Mouse (Mus musculus) CH12.LX (cell line): ENCODE measurements around the gene Arhgap6. TPM values are rescaled to one million over a fixed set of nuclear protein-coding genes. Genes with fewer than 3 reads are reported as not detected.

ENCODE experiments used
- DNase-seq: peaks from one replicate; pipeline ENCODE4 v3.0.0-alpha.2; 2013; ENCODE audit errors: extremely low read depth
- H3K27ac ChIP-seq: 2 replicates; pipeline ENCODE4 v1.5.1; 2012; ENCODE audit warnings: low read depth, mild to moderate bottlenecking, control low read depth, moderate library complexity; ENCODE audit not compliant: insufficient read depth
- H3K27me3 ChIP-seq: replicated peaks from 2 replicates; pipeline ENCODE3; 2012; ENCODE audit warnings: inconsistent platforms
- H3K36me3 ChIP-seq, 2 experiments: replicated peaks in 1 of 2; 2 replicates each; pipeline versions ENCODE3 to v1.6.1; 2012; ENCODE audit warnings: inconsistent platforms in 1 of 2, low read length in 1 of 2, mild to moderate bottlenecking in 1 of 2, mixed read lengths in 1 of 2, moderate library complexity in 1 of 2; ENCODE audit not compliant: control insufficient read depth in 1 of 2, insufficient read depth in 1 of 2
- H3K4me1 ChIP-seq, 2 experiments: 2 replicates each; pipeline ENCODE4 v1.6.1; 2012; ENCODE audit warnings: inconsistent platforms in 1 of 2, moderate library complexity in 1 of 2; ENCODE audit not compliant: insufficient read depth in 2 of 2, control insufficient read depth in 1 of 2
- H3K4me2 ChIP-seq: 2 replicates; pipeline ENCODE4 v1.6.1; 2012; ENCODE audit warnings: low read depth, mild to moderate bottlenecking, control low read depth; ENCODE audit not compliant: poor library complexity, insufficient read depth, severe bottlenecking
- H3K4me3 ChIP-seq, 3 experiments: fragments of 150-350 bp in 1 of 3; sonication (generic) in 1 of 3; replicated peaks in 1 of 3; 2 replicates each; pipeline versions ENCODE3 to v1.5.1; 2011 to 2012; ENCODE audit warnings: low read depth in 2 of 3, low read length in 2 of 3, mild to moderate bottlenecking in 2 of 3, moderate library complexity in 2 of 3, control low read depth in 1 of 3, improper control_type of control experiment in 1 of 3, inconsistent platforms in 1 of 3, mixed read lengths in 1 of 3; ENCODE audit not compliant: poor library complexity in 1 of 3
- H3K79me2 ChIP-seq: replicated peaks from 2 replicates; pipeline ENCODE4 v1.6.1; 2012; ENCODE audit warnings: mild to moderate bottlenecking, moderate library complexity; ENCODE audit not compliant: control insufficient read depth, poor library complexity, insufficient read depth, severe bottlenecking; ENCODE audit errors: extremely low read depth
- H3K9ac ChIP-seq: 2 replicates; pipeline ENCODE4 v1.6.1; 2012; ENCODE audit warnings: low read depth, mild to moderate bottlenecking, control low read depth, moderate library complexity; ENCODE audit not compliant: insufficient read depth
- H3K9me3 ChIP-seq: replicated peaks from 2 replicates; pipeline ENCODE3; 2012; ENCODE audit warnings: low read length, inconsistent platforms, mixed read lengths
- CHD2 ChIP-seq: IDR thresholded peaks from 2 replicates; pipeline ENCODE4 v1.6.1; 2011; ENCODE audit warnings: low read length, improper control_type of control experiment
- CTCF ChIP-seq, 2 experiments: IDR thresholded peaks in 1 of 2; conservative IDR thresholded peaks in 1 of 2; 2 replicates each; pipeline ENCODE4 v1.5.1; 2011 to 2012; ENCODE audit warnings: low read depth in 2 of 2, low read length in 2 of 2, improper control_type of control experiment in 1 of 2, inconsistent platforms in 1 of 2, mild to moderate bottlenecking in 1 of 2, moderate library complexity in 1 of 2
- ETS1 ChIP-seq: conservative IDR thresholded peaks from 2 replicates; pipeline ENCODE4 v1.6.1; 2012; ENCODE audit warnings: low read depth, mild to moderate bottlenecking, inconsistent platforms, low read length, improper control_type of control experiment, moderate library complexity
- GABPA ChIP-seq: IDR thresholded peaks from 2 replicates; pipeline ENCODE4 v1.6.1; 2012; ENCODE audit warnings: low read depth, low read length, improper control_type of control experiment, inconsistent platforms; ENCODE audit not compliant: insufficient replicate concordance
- HCFC1 ChIP-seq: IDR thresholded peaks from 2 replicates; pipeline ENCODE4 v1.6.1; 2012; ENCODE audit warnings: low read depth, mild to moderate bottlenecking, inconsistent platforms, low read length, improper control_type of control experiment
- JUN ChIP-seq: IDR thresholded peaks from 2 replicates; pipeline ENCODE4 v1.6.1; 2011; ENCODE audit warnings: low read depth, mild to moderate bottlenecking, low read length, improper control_type of control experiment, moderate library complexity; ENCODE audit not compliant: insufficient read depth
- JUND ChIP-seq: conservative IDR thresholded peaks from 2 replicates; pipeline ENCODE4 v1.6.1; 2011; ENCODE audit warnings: low read depth, low read length, improper control_type of control experiment
- MAFK ChIP-seq: IDR thresholded peaks from 2 replicates; pipeline ENCODE4 v1.6.1; 2011; ENCODE audit warnings: low read length, improper control_type of control experiment; ENCODE audit not compliant: insufficient replicate concordance
- MAX ChIP-seq: IDR thresholded peaks from 2 replicates; pipeline ENCODE4 v1.6.1; 2011; ENCODE audit warnings: low read length, improper control_type of control experiment
- MAZ ChIP-seq: IDR thresholded peaks from 2 replicates; pipeline ENCODE4 v1.6.1; 2012; ENCODE audit warnings: low read depth, mild to moderate bottlenecking, inconsistent platforms, low read length, improper control_type of control experiment, moderate library complexity
- MEF2A ChIP-seq: IDR thresholded peaks from 2 replicates; pipeline ENCODE4 v1.6.1; 2014; ENCODE audit warnings: low read depth, mild to moderate bottlenecking, inconsistent platforms, low read length, improper control_type of control experiment, borderline replicate concordance
- MYC ChIP-seq: IDR thresholded peaks from 2 replicates; pipeline ENCODE4 v1.6.1; 2011; ENCODE audit warnings: low read depth, mild to moderate bottlenecking, improper control_type of control experiment, low read length
- NELFE ChIP-seq: IDR thresholded peaks from 2 replicates; pipeline ENCODE4 v1.6.1; 2011; ENCODE audit warnings: low read depth, low read length, improper control_type of control experiment
- NRF1 ChIP-seq: IDR thresholded peaks from 2 replicates; pipeline ENCODE4 v1.6.1; 2014; ENCODE audit warnings: low read depth, mild to moderate bottlenecking, inconsistent platforms, low read length, improper control_type of control experiment, moderate library complexity
- POLR2AphosphoS2 ChIP-seq: IDR thresholded peaks from 2 replicates; pipeline ENCODE4 v1.6.1; 2011; ENCODE audit warnings: low read depth, low read length, improper control_type of control experiment
- RAD21 ChIP-seq: IDR thresholded peaks from 2 replicates; pipeline ENCODE4 v1.6.1; 2011; ENCODE audit warnings: low read depth, mild to moderate bottlenecking, low read length, improper control_type of control experiment, moderate library complexity
- SIN3A ChIP-seq: IDR thresholded peaks from 2 replicates; pipeline ENCODE4 v1.6.1; 2012; ENCODE audit warnings: low read length, improper control_type of control experiment, inconsistent platforms
- SMC3 ChIP-seq: IDR thresholded peaks from 2 replicates; pipeline ENCODE4 v1.6.1; 2011; ENCODE audit warnings: low read depth, low read length, improper control_type of control experiment
- TCF12 ChIP-seq: IDR thresholded peaks from 2 replicates; pipeline ENCODE4 v1.6.1; 2014; ENCODE audit warnings: low read depth, mild to moderate bottlenecking, inconsistent platforms, low read length, improper control_type of control experiment
- USF2 ChIP-seq: conservative IDR thresholded peaks from 2 replicates; pipeline ENCODE4 v1.6.1; 2011; ENCODE audit warnings: low read depth, low read length, improper control_type of control experiment
- ZC3H11A ChIP-seq: IDR thresholded peaks from 2 replicates; pipeline ENCODE4 v1.6.1; 2012; ENCODE audit warnings: low read depth, mild to moderate bottlenecking, inconsistent platforms, low read length, improper control_type of control experiment
- dilution Hi-C: fragments of 300-500 bp; cut with MboI; formaldehyde crosslinking; loops from 2 replicates; pipeline ENCODE4 v1.14.3; 2020; ENCODE audit warnings: low sequenced_read_pairs; ENCODE audit not compliant: extremely low pct_unique_long_range_greater_than_20kb, extremely low pct_ligation_motif_present
- in situ Hi-C: fragments of 300-500 bp; cut with MboI; formaldehyde crosslinking; loops from 3 replicates; pipeline ENCODE4 v1.14.3; 2019; ENCODE audit warnings: low sequenced_read_pairs, low pct_ligation_motif_present, low pct_unique_long_range_greater_than_20kb, mixed read lengths
- polyA plus RNA-seq: library from polyadenylated mRNA; unstranded; fragments of >175 nt; gene quantifications from 2 replicates; pipeline ENCODE4 v1.2.1, GENCODE M21; 2012; ENCODE audit warnings: low read depth; ENCODE audit not compliant: insufficient read length
- total RNA-seq, 2 experiments: library from RNA; depleted of rRNA; stranded (reverse); fragments of 300-350 nt in 1 of 2; fragments of >200 nt in 1 of 2; gene quantifications; 2 replicates each; pipeline ENCODE4 v1.2.3; 2012 to 2014

Gene Arhgap6
- total and polyA plus RNA-seq, 3 experiments, result 0.13 to 0.47 (median 0.46) TPM

DNA sequence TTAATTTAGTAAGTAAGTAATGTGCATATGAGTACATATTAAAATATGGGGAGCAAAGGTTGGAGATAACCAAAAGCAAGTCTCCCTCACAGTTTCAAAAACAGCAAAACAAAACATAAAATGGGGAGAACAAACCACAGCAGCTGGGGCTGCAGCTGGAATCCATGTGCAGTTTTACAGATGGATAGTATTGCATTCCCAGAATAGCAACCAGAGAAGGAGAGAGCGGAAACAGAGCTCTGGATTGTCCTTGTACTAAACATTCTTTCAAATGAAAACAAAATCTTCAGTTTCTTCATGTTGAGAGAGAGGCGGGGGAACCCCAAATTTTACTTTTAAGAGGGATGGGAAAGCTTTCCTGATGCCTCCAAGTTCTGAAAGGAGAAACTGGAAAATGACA is 467.3 kb downstream of the Arhgap6 start:
- H3K27me3 ChIP-seq, result no peaks in the 10 kb centered on the region
- in situ Hi-C loops (no loop called here), dilution Hi-C loops (no loop called here)
- H3K9me3 ChIP-seq, result no peaks in the 10 kb centered on the region
- H3K27ac ChIP-seq, result no peak overlapping the region
- no peak for DNase-seq
- TF ChIP-seq MEF2A, result no peak
- TF ChIP-seq MAZ, result no peak
- TF ChIP-seq SMC3, result no peak
- no peak for TF ChIP-seq GABPA
- no peak for TF ChIP-seq USF2
- no peak for TF ChIP-seq JUN
- TF ChIP-seq MYC, result no peak
- no peak for TF ChIP-seq ZC3H11A
- no peak for TF ChIP-seq HCFC1
- no peak for TF ChIP-seq ETS1
- TF ChIP-seq NRF1, result no peak
- no peak for TF ChIP-seq NELFE
- no peak for TF ChIP-seq CHD2
- TF ChIP-seq JUND, result no peak
- no peak for TF ChIP-seq CTCF (conservative IDR thresholded peaks at IDR 0.05 in 1 of 2, IDR thresholded peaks at IDR 0.05 in 1 of 2; ENCODE audit: low read depth in 2 of 2, low read length in 2 of 2)
- TF ChIP-seq TCF12, result no peak
- no peak for TF ChIP-seq MAFK
- TF ChIP-seq RAD21, result no peak
- no peak for TF ChIP-seq MAX
- no peak for TF ChIP-seq SIN3A
- TF ChIP-seq, all 38 proteins: peak for 0
- no peak overlapping the region for H3K9ac ChIP-seq
- no peaks in the 10 kb centered on the region for H3K4me1 ChIP-seq
- H3K4me2 ChIP-seq, result no peak overlapping the region
- no peak overlapping the region for H3K4me3 ChIP-seq
- H3K79me2 ChIP-seq, result no peaks in the 10 kb centered on the region
- H3K36me3 ChIP-seq, result no peaks in the 10 kb centered on the region

DNA sequence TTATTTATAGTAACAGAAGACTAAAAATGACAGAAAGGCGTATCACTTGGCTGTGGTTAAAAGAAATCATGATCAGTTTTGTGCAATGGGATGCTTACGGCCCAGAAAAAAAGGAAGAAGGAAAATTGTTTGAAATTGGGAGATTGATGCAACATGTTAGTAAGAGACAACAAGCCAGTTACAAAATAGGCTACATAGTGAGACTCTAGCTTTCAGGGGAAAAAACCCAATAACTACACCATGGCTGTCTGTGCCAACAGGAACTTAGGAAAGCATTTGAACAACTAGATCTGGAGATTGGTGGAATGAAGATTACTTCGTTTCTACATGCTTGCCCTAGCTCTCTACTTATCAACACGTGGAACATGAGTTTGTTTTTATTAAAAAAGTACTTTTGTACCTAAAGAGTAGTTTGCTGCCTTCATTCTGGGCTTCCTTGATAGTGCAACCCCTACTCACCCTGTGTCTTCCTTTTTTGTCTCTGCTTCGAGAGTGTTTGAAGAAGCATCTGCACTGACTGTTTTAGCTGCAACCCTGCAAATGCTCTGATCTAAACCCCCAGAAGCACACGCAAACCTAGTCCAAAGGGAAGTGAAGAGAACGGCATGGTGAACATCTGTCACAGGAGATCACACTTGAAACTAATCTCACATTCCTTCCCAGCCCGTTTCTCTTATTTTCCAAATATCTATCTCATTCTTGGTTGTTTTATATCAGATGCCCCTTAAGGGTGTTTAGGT is 468.7 kb downstream of the Arhgap6 start:
- in situ Hi-C loops, result no loop called here
- Histone ChIP-seq H3K9ac (no peak overlapping the region), H3K79me2 (no peaks in the 10 kb centered on the region), H3K4me2 (no peak overlapping the region), H3K36me3 (no peaks in the 10 kb centered on the region), H3K4me1 (no peaks in the 10 kb centered on the region), H3K4me3 (no peak overlapping the region), H3K27me3 (no peaks in the 10 kb centered on the region), H3K9me3 (no peaks in the 10 kb centered on the region), H3K27ac (no peak overlapping the region)
- dilution Hi-C loops, result no loop called here
- TF ChIP-seq POLR2AphosphoS2, result no peak
- DNase-seq, result no peak
